Mouse (Mus musculus): ENCODE data around the gene Tomm20.
"Not testable (repeated sequence)": the region's sequence is repeated elsewhere in the genome, so short reads cannot be mapped to it uniquely, and the experiment has no call there.

Gene Tomm20

DNA sequence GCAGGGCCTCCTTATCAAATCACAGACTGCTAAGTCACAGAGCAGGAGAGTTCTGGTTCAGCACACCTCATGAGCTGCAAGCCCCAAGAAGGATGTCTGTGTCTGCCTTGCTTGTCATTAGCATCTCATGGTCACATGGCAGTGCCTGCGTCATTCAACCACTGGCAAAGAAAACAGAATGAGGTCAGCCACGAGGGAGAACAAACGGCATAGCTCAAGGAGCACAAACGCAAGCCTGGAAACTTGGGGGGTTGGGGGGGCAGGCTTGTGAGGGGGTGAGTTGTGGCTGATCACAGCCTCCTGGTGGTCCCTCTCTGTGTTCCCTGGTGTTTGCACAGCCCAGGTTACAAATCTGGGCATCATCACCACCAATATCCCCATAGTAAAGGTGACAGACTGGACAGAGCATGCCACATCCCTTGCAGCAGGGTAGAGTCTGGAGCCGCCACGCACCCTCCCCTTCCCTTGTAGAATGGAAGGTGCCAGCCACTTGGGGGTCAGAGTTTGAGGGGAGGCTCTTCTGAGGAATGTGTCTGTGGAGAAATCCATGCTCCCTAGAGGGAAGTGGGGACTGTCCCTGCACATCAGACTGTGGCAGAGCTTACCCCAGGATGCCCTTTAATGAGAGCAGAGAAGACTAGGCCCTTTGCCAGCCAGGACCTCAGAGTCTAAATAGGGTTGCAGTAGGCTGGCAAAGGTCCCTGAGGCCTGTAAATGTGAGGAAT, 61.3 kb downstream of the Tomm20 start:
- no peak for DNase-seq (ENCODE audit: low spot score)

DNA sequence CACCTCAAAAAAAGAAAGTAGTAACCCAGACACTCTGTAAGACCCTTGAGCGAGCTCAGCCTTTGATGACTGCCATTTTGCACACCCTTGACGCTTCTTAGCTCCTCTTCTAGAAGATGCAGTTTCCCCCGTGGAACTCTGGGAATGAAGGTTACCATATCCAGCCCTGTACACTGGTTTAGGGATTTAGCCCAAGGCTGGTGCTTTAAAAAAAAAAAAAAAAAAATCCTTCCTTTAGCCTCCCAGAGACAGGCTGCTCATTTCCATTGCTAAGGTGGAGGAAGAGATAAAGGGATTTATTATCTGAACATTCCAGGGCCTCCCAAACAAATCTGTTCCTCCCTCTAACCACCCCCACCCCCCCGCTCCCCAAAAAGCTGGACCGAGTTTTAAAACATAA, 61.9 kb downstream of the Tomm20 start:
- no peak for DNase-seq (ENCODE audit: low spot score)

GRCm38 (mm10) chr8:126882586-126882985, 63.1 kb downstream of the Tomm20 start:
- not testable (repeated sequence) for DNase-seq (ENCODE audit: low spot score)

GRCm38 (mm10) chr8:126881641-126882140, 64.0 kb downstream of the Tomm20 start:
- DNase-seq (ENCODE audit: low spot score): no peak
